Mouse (Mus musculus) gastrocnemius, adult 2 months (tissue): ENCODE data around the gene Cd59a. TPM values are rescaled to one million over a fixed set of nuclear protein-coding genes. Genes with fewer than 3 reads are reported as not detected.
A peak's percentile ranks its signal among the peaks of the same experiment; 100 is the strongest.
"Not testable (repeated sequence)": the region's sequence is repeated elsewhere in the genome, so short reads cannot be mapped to it uniquely, and the experiment has no call there.

Source experiments
- DNase-seq: peaks from one replicate; pipeline ENCODE4 v3.0.0; 2022
- H3K27ac ChIP-seq: fragments of 200-600 bp; 2 replicates; pipeline ENCODE4 v1.8.1; 2022; ENCODE audit warnings: mild to moderate bottlenecking
- H3K4me3 ChIP-seq: fragments of 200-600 bp; 2 replicates; pipeline ENCODE4 v1.8.1; 2022; ENCODE audit warnings: mild to moderate bottlenecking, moderate library complexity
- CTCF ChIP-seq: fragments of 200-600 bp; IDR thresholded peaks from 2 replicates; pipeline ENCODE4 v1.8.1; 2022; ENCODE audit warnings: antibody characterized with exemption, mild to moderate bottlenecking, moderate library complexity
- intact Hi-C: fragments of 180-260 bp; cut with DNase I; formaldehyde crosslinking; loops from one replicate; pipeline ENCODE4 v1.15.1; 2025
- long read RNA-seq, 2 experiments: library from polyadenylated mRNA; stranded (forward); transcript quantifications; one replicate each; pipeline ENCODE4 v2.0.0; 2021
- total RNA-seq, 2 experiments: library from RNA; stranded (reverse); gene quantifications; 2 replicates each; pipeline ENCODE4 v1.2.3; 2021

Cd59a gene
- total RNA-seq = 10 to 100 TPM; 14.3 to 18.4 TPM
- long read RNA-seq, experiment 1, transcript Cd59a-201 (4 exons, 1,691 nt) = major isoform, 39 of 48 reads
- long read RNA-seq, experiment 1, partial matches to known transcripts = 0 of 48 reads
- long read RNA-seq, experiment 1, other reads (novel, unspliced or antisense) = 8 of 48 reads
- long read RNA-seq, experiment 2, transcript Cd59a-201 (4 exons, 1,691 nt) = major isoform, 32 of 38 reads
- long read RNA-seq, experiment 2, partial matches to known transcripts = 0 of 38 reads
- long read RNA-seq, experiment 2, other reads (novel, unspliced or antisense) = 6 of 38 reads

- DNase-seq = peak; percentile 86
- intact Hi-C loops = loop anchor here (1.0 to 2.0 kb wide), 2 partner anchors 27 to 61 kb away; partner anchors contain the start of gene Gm10799
- peak within 1 kb of the TSS; percentile 74 for H3K4me3 ChIP-seq
- no peak for TF ChIP-seq CTCF
- peak within 1 kb of the TSS; percentile 95 for H3K27ac ChIP-seq
Observed at GRCm38 (mm10) chr2:104095741-104096213, at the start of gene Cd59a. Cd59a (plus strand) TSS chr2:104095801.

GRCm38 (mm10) chr2:104058381-104058780 is 37.2 kb upstream of the Cd59a start:
- no peak for TF ChIP-seq CTCF
- intact Hi-C loops = no loop called here
- DNase-seq = no peak
- no peak overlapping the region for H3K27ac ChIP-seq
- H3K4me3 ChIP-seq = no peak overlapping the region

- intact Hi-C loops = no loop called here
- no peak for TF ChIP-seq CTCF
- no peak for DNase-seq
- no peak overlapping the region for H3K27ac ChIP-seq
- no peak overlapping the region for H3K4me3 ChIP-seq
Observed at GRCm38 (mm10) chr2:104058954-104059353, 36.6 kb upstream of the Cd59a start.

- intact Hi-C loops = no loop called here
- TF ChIP-seq CTCF = no peak
- no peak overlapping the region for H3K27ac ChIP-seq
- H3K4me3 ChIP-seq = no peak overlapping the region
- no peak for DNase-seq
Observed at GRCm38 (mm10) chr2:104059786-104060185, 35.8 kb upstream of the Cd59a start.

- TF ChIP-seq CTCF = no peak
- intact Hi-C loops = no loop called here
- no peak for DNase-seq
- H3K27ac ChIP-seq = no peak overlapping the region
- H3K4me3 ChIP-seq = no peak overlapping the region
Observed at GRCm38 (mm10) chr2:104060996-104061395, 34.6 kb upstream of the Cd59a start.

GRCm38 (mm10) chr2:104062665-104063064 is 32.9 kb upstream of the Cd59a start:
- Histone ChIP-seq H3K4me3 (no peak overlapping the region), H3K27ac (no peak overlapping the region)
- no peak for TF ChIP-seq CTCF
- no peak for DNase-seq
- intact Hi-C loops = no loop called here

GRCm38 (mm10) chr2:104064152-104064551 is 31.4 kb upstream of the Cd59a start:
- no peak overlapping the region for H3K4me3 ChIP-seq
- TF ChIP-seq CTCF = no peak
- intact Hi-C loops = no loop called here
- no peak overlapping the region for H3K27ac ChIP-seq
- DNase-seq = no peak

GRCm38 (mm10) chr2:104065526-104065925 is 30.1 kb upstream of the Cd59a start, which contains the start of gene Gm10912:
Gm10912 (plus strand) TSS chr2:104065826.
- intact Hi-C loops, H3K27ac ChIP-seq, H3K4me3 ChIP-seq, DNase-seq: not testable (repeated sequence)

GRCm38 (mm10) chr2:104068450-104068849 is 27.2 kb upstream of the Cd59a start, which contains the start of gene Gm10799:
Gm10799 (minus strand) TSS chr2:104068550.
- intact Hi-C loops = loop anchor here (1.0 kb wide), 1 partner anchor 27 kb away; the partner anchor contains the start of gene Cd59a
- not testable (repeated sequence) for H3K27ac ChIP-seq, DNase-seq, H3K4me3 ChIP-seq

GRCm38 (mm10) chr2:104069704-104070185 is 25.9 kb upstream of the Cd59a start, which contains the start of gene Cd59b:
Cd59b (plus strand) TSS chr2:104069849.
- intact Hi-C loops = no loop called here
- Histone ChIP-seq H3K27ac (peak within 1 kb of the TSS; percentile 66), H3K4me3 (peak within 1 kb of the TSS; percentile 67)
- TF ChIP-seq CTCF = no peak
- DNase-seq = peak; percentile 64

GRCm38 (mm10) chr2:104078285-104078684 is 17.3 kb upstream of the Cd59a start:
- intact Hi-C loops, H3K4me3 ChIP-seq, DNase-seq, H3K27ac ChIP-seq: not testable (repeated sequence)

- intact Hi-C loops, H3K27ac ChIP-seq, H3K4me3 ChIP-seq, DNase-seq: not testable (repeated sequence)
Observed at GRCm38 (mm10) chr2:104081436-104082050, 14.1 kb upstream of the Cd59a start.

- no peak for DNase-seq
- intact Hi-C loops = no loop called here
- no peak for TF ChIP-seq CTCF
- H3K27ac ChIP-seq = no peak overlapping the region
- H3K4me3 ChIP-seq = no peak overlapping the region
Observed at GRCm38 (mm10) chr2:104082474-104082873, 13.1 kb upstream of the Cd59a start.

- DNase-seq, H3K4me3 ChIP-seq, intact Hi-C loops: not testable (repeated sequence)
Observed at GRCm38 (mm10) chr2:104084027-104084426, 11.6 kb upstream of the Cd59a start.

GRCm38 (mm10) chr2:104087562-104087961 is 8.0 kb upstream of the Cd59a start:
- H3K27ac ChIP-seq, H3K4me3 ChIP-seq, intact Hi-C loops, DNase-seq: not testable (repeated sequence)

More at GRCm38 (mm10) chr2:104084027-104084426, 11.6 kb upstream of the Cd59a start:
- not testable (repeated sequence) for H3K27ac ChIP-seq
